Mouse (Mus musculus) intestine, embryonic 16.5 days (tissue): Measurements from ENCODE around the gene 2310034G01Rik. TPM values are rescaled to one million over a fixed set of nuclear protein-coding genes. Genes with fewer than 3 reads are reported as not detected.

Source experiments
- ATAC-seq: fragments of 200-750 bp; cut with Nextera tagmentation; 2 replicates; pipeline ENCODE4 v1.8.0; 2017; ENCODE audit warnings: moderate TSS enrichment, moderate library complexity
- H3K27ac ChIP-seq: fragments of 300-500 bp; sonication (generic); 2 replicates; pipeline ENCODE4 v1.5.1; 2014; ENCODE audit warnings: mild to moderate bottlenecking, low read length
- H3K27me3 ChIP-seq: fragments of 300-500 bp; sonication (generic); replicated peaks from 2 replicates; pipeline ENCODE4 v1.6.1; 2014; ENCODE audit warnings: low read length, control low read depth, mixed read lengths; ENCODE audit not compliant: control insufficient read depth, insufficient read depth
- H3K36me3 ChIP-seq: fragments of 300-500 bp; sonication (generic); 2 replicates; pipeline ENCODE4 v1.6.1; 2014; ENCODE audit warnings: low read length, control low read depth; ENCODE audit not compliant: control insufficient read depth, insufficient read depth
- H3K4me1 ChIP-seq: fragments of 300-500 bp; sonication (generic); 2 replicates; pipeline ENCODE4 v1.6.1; 2014; ENCODE audit warnings: low read length, control low read depth, mixed read lengths; ENCODE audit not compliant: control insufficient read depth, insufficient read depth
- H3K4me2 ChIP-seq: fragments of 300-500 bp; sonication (generic); 2 replicates; pipeline ENCODE4 v1.6.1; 2014; ENCODE audit warnings: low read depth, low read length, control low read depth
- H3K4me3 ChIP-seq: fragments of 300-500 bp; sonication (generic); 2 replicates; pipeline ENCODE4 v1.5.1; 2014; ENCODE audit warnings: mild to moderate bottlenecking, low read length
- H3K9ac ChIP-seq: fragments of 300-500 bp; sonication (generic); 2 replicates; pipeline ENCODE4 v1.6.1; 2014; ENCODE audit warnings: low read depth, low read length
- H3K9me3 ChIP-seq: fragments of 300-500 bp; sonication (generic); 2 replicates; pipeline ENCODE4 v1.6.1; 2016; ENCODE audit warnings: low read length, control low read depth; ENCODE audit not compliant: control insufficient read depth
- WGBS: fragments of 180-500 bp; shearing (Covaris S2); extraction: QIAGEN DNeasy Blood & Tissue Kit; methylation state at CpG from one replicate; pipeline ENCODE4 v1.1.7; 2014; 5-methylcytosine and 5-hydroxymethylcytosine counted together
- polyA plus RNA-seq: library from polyadenylated mRNA; unstranded; fragments of >200 nt; fragmentation: Nextera tagmentation; extraction: Ambion mirVana; gene quantifications from 2 replicates; pipeline ENCODE4 v1.2.1, GENCODE M21; 2015

2310034G01Rik gene
- polyA plus RNA-seq, 1 experiment from 2014 or later, result 1.5 TPM

GRCm38 (mm10) chr19:46363294-46364009 is 13.3 kb upstream of the 2310034G01Rik start:
- no peak overlapping the region for H3K4me2 ChIP-seq
- H3K36me3 ChIP-seq, result no peaks in the 10 kb centered on the region
- no peaks in the 10 kb centered on the region for H3K27me3 ChIP-seq
- H3K27ac ChIP-seq, result no peak overlapping the region
- no peaks in the 10 kb centered on the region; the same call in 1 of the 2 replicates for H3K4me1 ChIP-seq
- no peak overlapping the region for H3K9ac ChIP-seq
- 85% methylated on average over 11 of the region's 11 CpGs for WGBS
- no peak overlapping the region for H3K4me3 ChIP-seq
- no peaks in the 10 kb centered on the region for H3K9me3 ChIP-seq
- no peak for ATAC-seq

GRCm38 (mm10) chr19:46362104-46362503 is 12.0 kb upstream of the 2310034G01Rik start:
- no peak overlapping the region for H3K4me2 ChIP-seq
- H3K27me3 ChIP-seq, result no peaks in the 10 kb centered on the region
- H3K9me3 ChIP-seq, result no peaks in the 10 kb centered on the region
- no peaks in the 10 kb centered on the region for H3K36me3 ChIP-seq
- H3K27ac ChIP-seq, result no peak overlapping the region
- peaks cover 5% of the 10 kb centered on the region; the same call in 1 of the 2 replicates for H3K4me1 ChIP-seq
- no peak overlapping the region for H3K4me3 ChIP-seq
- ATAC-seq, result no peak
- no peak overlapping the region for H3K9ac ChIP-seq
- WGBS, result 85% methylated on average over 8 of the region's 8 CpGs

GRCm38 (mm10) chr19:46358381-46358780 is 8.3 kb upstream of the 2310034G01Rik start:
- WGBS, result 59% methylated on average over 4 of the region's 4 CpGs
- H3K36me3 ChIP-seq, result no peaks in the 10 kb centered on the region
- no peaks in the 10 kb centered on the region for H3K9me3 ChIP-seq
- peak overlapping the region; percentile 66 for H3K27ac ChIP-seq
- H3K9ac ChIP-seq, result peak overlapping the region; percentile 73
- no peaks in the 10 kb centered on the region for H3K27me3 ChIP-seq
- peak overlapping the region; percentile 71 for H3K4me2 ChIP-seq
- peak; percentile 34 for ATAC-seq
- H3K4me3 ChIP-seq, result peak overlapping the region; percentile 60; the same call in 1 of the 2 replicates
- peaks cover 5% of the 10 kb centered on the region; the same call in 1 of the 2 replicates for H3K4me1 ChIP-seq

GRCm38 (mm10) chr19:46357344-46358280 is 7.5 kb upstream of the 2310034G01Rik start:
- H3K4me1 ChIP-seq, result peaks cover 5% of the 10 kb centered on the region; the same call in 1 of the 2 replicates
- peak; percentile 75 for ATAC-seq

GRCm38 (mm10) chr19:46356701-46357138 is 6.6 kb upstream of the 2310034G01Rik start:
- peak overlapping the region; percentile 66; the same call in 1 of the 2 replicates for H3K27ac ChIP-seq
- no peaks in the 10 kb centered on the region for H3K36me3 ChIP-seq
- H3K4me3 ChIP-seq, result peak overlapping the region; percentile 60
- no peaks in the 10 kb centered on the region for H3K27me3 ChIP-seq
- peak overlapping the region; percentile 71 for H3K4me2 ChIP-seq
- peak overlapping the region; percentile 73 for H3K9ac ChIP-seq
- H3K9me3 ChIP-seq, result no peaks in the 10 kb centered on the region
- H3K4me1 ChIP-seq, result peaks cover 5% of the 10 kb centered on the region; the same call in 1 of the 2 replicates
- peak; percentile 88 for ATAC-seq
- WGBS, result under 1% methylated on average over 29 of the region's 29 CpGs

More at GRCm38 (mm10) chr19:46357344-46358280, 7.5 kb upstream of the 2310034G01Rik start:
- Histone ChIP-seq H3K4me3 (peak overlapping the region; percentile 60), H3K9ac (peak overlapping the region; percentile 73), H3K4me2 (peak overlapping the region; percentile 71), H3K9me3 (no peaks in the 10 kb centered on the region), H3K36me3 (no peaks in the 10 kb centered on the region), H3K27ac (peak overlapping the region; percentile 66), H3K27me3 (no peaks in the 10 kb centered on the region)
- WGBS, result 17% methylated on average over 25 of the region's 25 CpGs

- Histone ChIP-seq H3K27ac (no peak overlapping the region), H3K36me3 (no peaks in the 10 kb centered on the region), H3K27me3 (no peaks in the 10 kb centered on the region), H3K9ac (peak overlapping the region; percentile 82; the same call in 1 of the 2 replicates), H3K4me1 (peaks cover 15% of the 10 kb centered on the region), H3K4me2 (peak overlapping the region; percentile 86), H3K9me3 (no peaks in the 10 kb centered on the region), H3K4me3 (peak overlapping the region; percentile 67)
- peak; percentile 11; the same call in 1 of the 2 replicates for ATAC-seq
- 23% methylated on average over 6 of the region's 6 CpGs for WGBS
Measured at GRCm38 (mm10) chr19:46349550-46349949, 552 bp downstream of the 2310034G01Rik start.

- Histone ChIP-seq H3K27me3 (no peaks in the 10 kb centered on the region), H3K4me3 (peak overlapping the region; percentile 67), H3K4me1 (peaks cover 15% of the 10 kb centered on the region), H3K4me2 (peak overlapping the region; percentile 86), H3K9ac (peak overlapping the region; percentile 82), H3K9me3 (no peaks in the 10 kb centered on the region), H3K27ac (peak overlapping the region; percentile 8), H3K36me3 (no peaks in the 10 kb centered on the region)
- under 1% methylated on average over 78 of the region's 78 CpGs for WGBS
- peak; percentile 80 for ATAC-seq
Measured at GRCm38 (mm10) chr19:46348761-46349458, 1.2 kb downstream of the 2310034G01Rik start.

GRCm38 (mm10) chr19:46347936-46348668 is 2.0 kb downstream of the 2310034G01Rik start:
- H3K4me1 ChIP-seq, result peaks cover 15% of the 10 kb centered on the region
- ATAC-seq, result peak; percentile 12
- WGBS, result 32% methylated on average over 14 of the region's 14 CpGs

More at GRCm38 (mm10) chr19:46347936-46348668, 2.0 kb downstream of the 2310034G01Rik start:
- H3K27ac ChIP-seq, result peak overlapping the region; percentile 8
- no peaks in the 10 kb centered on the region for H3K9me3 ChIP-seq
- H3K4me3 ChIP-seq, result peak overlapping the region; percentile 67
- no peaks in the 10 kb centered on the region for H3K36me3 ChIP-seq
- peak overlapping the region; percentile 86 for H3K4me2 ChIP-seq
- H3K27me3 ChIP-seq, result no peaks in the 10 kb centered on the region
- peak overlapping the region; percentile 82 for H3K9ac ChIP-seq
